Mouse (Mus musculus) lung, adult 2 months (tissue): ENCODE results near the gene Nr1d2. TPM values are rescaled to one million over a fixed set of nuclear protein-coding genes. Genes with fewer than 3 reads are reported as not detected.
A peak's percentile ranks its signal among the peaks of the same experiment; 100 is the strongest.
"Not testable (repeated sequence)": the region's sequence is repeated elsewhere in the genome, so short reads cannot be mapped to it uniquely, and the experiment has no call there.

Experiments used
- DNase-seq: peaks from one replicate; pipeline ENCODE4 v3.0.0; 2022
- H3K4me1 ChIP-seq: fragments of 200-500 bp; 2 replicates; pipeline ENCODE4 v1.6.1; 2011; ENCODE audit warnings: low read length; ENCODE audit not compliant: control insufficient read depth, insufficient read depth
- H3K4me3 ChIP-seq: fragments of 200-500 bp; replicated peaks from 2 replicates; pipeline ENCODE3; 2011; ENCODE audit warnings: low read depth, mild to moderate bottlenecking, control low read depth, low read length; ENCODE audit errors: extremely low read depth
- CTCF ChIP-seq: fragments of 200-500 bp; IDR thresholded peaks from 2 replicates; pipeline ENCODE4 v1.5.1; 2011; ENCODE audit warnings: mild to moderate bottlenecking, low read length, control low read depth; ENCODE audit not compliant: insufficient read depth
- POLR2A ChIP-seq: fragments of 200-500 bp; IDR thresholded peaks from 2 replicates; pipeline ENCODE4 v1.6.1; 2011; ENCODE audit warnings: low read depth, mild to moderate bottlenecking, control low read depth, low read length, borderline replicate concordance; ENCODE audit errors: extremely low read depth
- WGBS: fragments of 180-500 bp; shearing (Covaris S2); methylation state at CpG from one replicate; pipeline ENCODE4 v1.1.7; 2018; 5-methylcytosine and 5-hydroxymethylcytosine counted together
- polyA plus RNA-seq: library from polyadenylated mRNA; depleted of rRNA; stranded (reverse); fragments of >200 nt; gene quantifications from 2 replicates; pipeline ENCODE4 v1.2.3, GENCODE M21; 2012

Nr1d2 gene
- polyA plus RNA-seq, 1 experiment: 20.4 TPM

- Histone ChIP-seq H3K4me1 (no peaks in the 10 kb centered on the region), H3K4me3 (no peak overlapping the region)
- WGBS: 39% methylated on average over 4 of the region's 4 CpGs
- TF ChIP-seq POLR2A: no peak
- no peak for TF ChIP-seq CTCF
- no peak for DNase-seq
Observed at GRCm38 (mm10) chr14:18263427-18263826, 24.5 kb upstream of the Nr1d2 start.

DNA sequence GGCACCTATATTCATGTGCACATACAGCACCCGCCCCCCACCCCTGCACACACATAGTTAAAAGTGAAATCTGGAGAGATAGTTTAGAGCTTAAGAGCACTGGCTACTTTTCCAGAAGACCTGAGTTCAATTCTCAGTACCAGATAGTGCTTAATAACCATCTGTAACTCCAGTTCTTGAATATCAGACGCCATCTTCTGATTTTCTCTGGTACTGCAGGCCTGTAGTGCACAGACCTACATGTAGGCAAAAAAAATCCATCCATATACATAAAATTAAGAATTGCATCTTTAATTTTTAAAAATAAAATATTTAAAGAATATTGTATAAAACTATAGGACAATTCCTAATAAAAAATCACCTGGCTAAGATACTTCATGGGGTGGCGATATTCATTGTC, 22.3 kb upstream of the Nr1d2 start:
- TF ChIP-seq CTCF (no peak), POLR2A (no peak)
- Histone ChIP-seq H3K4me1 (no peaks in the 10 kb centered on the region), H3K4me3 (no peak overlapping the region)
- no peak for DNase-seq
- 85% methylated on average over 3 of the region's 3 CpGs for WGBS

- TF ChIP-seq CTCF (no peak), POLR2A (no peak)
- WGBS: 82% methylated on average over 21 of the region's 21 CpGs
- no peak overlapping the region for H3K4me3 ChIP-seq
- no peaks in the 10 kb centered on the region for H3K4me1 ChIP-seq
- DNase-seq: no peak
Observed at GRCm38 (mm10) chr14:18242638-18243130, 3.8 kb upstream of the Nr1d2 start.

DNA sequence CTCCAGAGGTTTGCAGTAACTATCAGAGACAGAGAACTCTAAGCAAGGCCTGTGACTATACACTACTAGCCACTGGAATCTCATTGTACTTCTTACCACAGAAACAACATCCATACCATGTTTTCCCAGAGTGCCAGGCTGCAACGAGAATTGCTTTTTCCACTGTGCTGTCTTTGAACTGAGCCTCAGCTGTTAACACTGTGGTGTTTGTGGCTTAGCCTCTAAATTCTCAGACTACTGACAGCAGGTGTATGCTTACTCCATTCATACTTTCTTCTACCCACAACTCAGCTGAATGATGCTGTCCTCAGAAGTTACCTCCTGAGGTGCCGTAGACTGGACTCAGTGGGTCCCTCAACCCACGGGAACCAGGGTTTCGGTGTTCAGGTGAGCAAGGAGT, 2.9 kb upstream of the Nr1d2 start:
- DNase-seq: no peak
- TF ChIP-seq POLR2A (no peak), CTCF (no peak)
- WGBS: 82% methylated on average over 4 of the region's 4 CpGs
- no peaks in the 10 kb centered on the region for H3K4me1 ChIP-seq
- H3K4me3 ChIP-seq: no peak overlapping the region

- no peak for DNase-seq
- H3K4me3 ChIP-seq: no peak overlapping the region
- TF ChIP-seq CTCF (no peak), POLR2A (no peak)
- H3K4me1 ChIP-seq: no peaks in the 10 kb centered on the region
- 54% methylated on average over 7 of the region's 7 CpGs for WGBS
Observed at GRCm38 (mm10) chr14:18240132-18240531, 1.2 kb upstream of the Nr1d2 start.

GRCm38 (mm10) chr14:18238131-18238749, 687 bp downstream of the Nr1d2 start:
- DNase-seq: peak; percentile 98
- under 1% methylated on average over 71 of the region's 71 CpGs for WGBS
- Histone ChIP-seq H3K4me1 (peaks cover 8% of the 10 kb centered on the region), H3K4me3 (peak overlapping the region; percentile 94)
- TF ChIP-seq CTCF (no peak), POLR2A (peak; percentile 46; the same call in 1 of the 2 replicates)

DNA sequence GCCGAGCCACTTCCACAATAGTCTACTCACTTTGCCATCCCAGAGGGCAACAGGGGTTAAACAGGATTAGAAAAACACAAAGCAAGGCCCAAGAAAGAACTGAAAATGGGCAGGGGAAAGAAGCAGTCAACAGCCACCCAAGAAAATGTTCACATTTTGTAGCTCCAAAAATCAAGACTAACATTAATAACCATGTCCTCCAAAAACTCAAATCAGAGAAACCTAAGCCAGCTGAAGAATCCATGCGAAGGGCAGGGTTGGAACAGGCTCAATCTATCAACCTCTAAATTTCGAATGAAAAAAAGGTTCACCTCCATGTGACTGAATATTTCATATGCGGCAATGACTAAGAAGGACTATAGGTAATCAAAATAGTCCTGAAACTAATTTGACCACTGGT, 1.5 kb downstream of the Nr1d2 start:
- TF ChIP-seq POLR2A: no peak
- no peak for TF ChIP-seq CTCF
- no peak for DNase-seq
- H3K4me3 ChIP-seq: no peak overlapping the region
- WGBS: 57% methylated on average over 4 of the region's 4 CpGs
- peaks cover 8% of the 10 kb centered on the region for H3K4me1 ChIP-seq

DNA sequence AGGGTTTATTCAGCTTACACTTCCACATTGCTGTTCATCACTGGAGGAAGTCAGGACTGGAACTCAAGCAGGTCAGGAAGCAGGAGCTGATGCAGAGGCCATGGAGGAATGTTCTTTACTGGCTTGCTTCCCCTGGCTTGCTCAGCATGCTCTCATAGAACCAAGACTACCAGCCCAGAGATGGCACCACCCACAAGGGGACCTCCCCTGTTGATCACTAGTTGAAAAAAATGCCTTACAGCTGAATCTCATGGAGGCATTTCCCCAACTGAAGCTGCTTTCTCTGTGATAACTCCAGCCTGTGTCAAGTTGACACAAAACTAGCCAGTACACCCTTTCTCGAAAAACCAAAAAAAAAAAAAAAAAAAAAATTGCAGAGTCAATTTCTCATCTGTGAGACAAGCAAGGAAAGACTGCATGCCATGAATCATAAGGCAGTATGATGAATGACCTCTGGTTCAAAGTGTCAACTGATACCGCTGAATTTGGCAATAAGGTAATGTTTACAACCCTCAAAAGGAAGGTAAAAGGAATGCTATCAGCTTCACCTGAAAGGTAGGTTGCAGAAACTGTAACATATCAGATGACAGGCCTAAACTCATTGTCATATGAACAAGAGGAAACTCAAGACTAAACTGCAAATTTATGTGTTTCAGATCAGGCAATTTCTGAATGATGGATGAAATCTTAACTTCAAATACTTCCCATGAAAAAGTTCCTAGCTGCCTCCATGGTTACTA, 2.3 kb downstream of the Nr1d2 start:
- WGBS: 59% methylated on average over 2 of the region's 2 CpGs
- not testable (repeated sequence) for H3K4me1 ChIP-seq, H3K4me3 ChIP-seq, DNase-seq

DNA sequence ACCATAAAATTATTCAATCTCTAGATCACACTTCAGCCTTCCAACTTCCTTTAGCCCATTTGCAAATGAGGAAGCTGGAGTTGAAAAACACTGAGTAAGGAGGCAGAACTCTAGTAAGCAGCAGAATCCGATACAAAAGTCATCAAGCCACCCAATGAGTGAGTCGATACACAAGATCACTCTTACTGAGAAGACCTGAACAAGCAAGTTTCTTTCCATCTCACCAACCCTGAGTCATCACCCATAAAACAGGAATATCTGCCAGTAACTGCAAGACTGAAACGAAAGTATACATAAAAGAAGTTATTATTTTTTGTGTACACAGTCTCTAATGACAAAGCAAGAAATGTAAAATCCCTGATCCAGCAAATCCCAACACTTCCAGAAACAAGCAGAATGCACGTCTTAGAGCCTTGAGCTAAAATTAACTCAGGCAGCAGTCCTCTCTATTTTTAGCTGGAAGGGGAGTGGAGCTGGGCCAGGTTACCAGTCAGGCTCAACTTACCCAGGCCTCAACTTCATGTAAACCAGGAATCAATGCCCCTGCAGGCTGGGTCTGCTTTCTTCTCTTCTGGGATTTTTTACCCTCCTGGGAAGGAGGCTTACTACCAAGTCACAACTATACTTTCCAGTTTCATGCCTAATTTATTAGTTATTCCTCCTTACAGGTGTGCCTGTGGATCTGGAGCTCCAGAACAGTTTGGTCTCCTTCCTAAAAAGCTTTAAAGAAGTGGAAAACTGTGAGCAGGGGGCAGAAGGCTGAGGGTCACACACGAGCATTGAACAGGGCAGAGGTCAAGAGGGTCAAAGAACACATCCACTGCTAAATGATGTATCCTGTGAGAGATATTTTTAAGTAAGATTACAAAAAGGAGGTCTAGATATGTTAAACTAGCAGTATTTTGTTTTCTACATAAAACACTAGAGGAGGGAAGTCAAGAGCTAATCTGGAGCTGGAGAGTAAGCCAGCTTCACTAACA, 4.7 kb downstream of the Nr1d2 start:
- DNase-seq: no peak
- TF ChIP-seq CTCF: no peak
- no peak for TF ChIP-seq POLR2A

More for the DNA sequence above, 4.7 kb downstream of the Nr1d2 start:
- Histone ChIP-seq H3K4me3 (no peak overlapping the region), H3K4me1 (peaks cover 8% of the 10 kb centered on the region)
- 28% methylated on average over 5 of the region's 5 CpGs for WGBS
